Mouse (Mus musculus) midbrain, postnatal 0 days (tissue): ENCODE data around the gene Gsto2. TPM values are rescaled to one million over a fixed set of nuclear protein-coding genes. Genes with fewer than 3 reads are reported as not detected.
A peak's percentile ranks its signal among the peaks of the same experiment; 100 is the strongest.

Experiments
- ATAC-seq: fragments of 200-750 bp; cut with Nextera tagmentation; 2 replicates; pipeline ENCODE4 v1.8.0; 2017; ENCODE audit warnings: moderate number of reproducible peaks, mild to moderate bottlenecking, moderate TSS enrichment, moderate library complexity; ENCODE audit not compliant: low FRiP score
- DNase-seq: peaks from one replicate; pipeline ENCODE4 v3.0.0-alpha.2; 2015; ENCODE audit warnings: low spot score
- H3K27ac ChIP-seq: fragments of 300-500 bp; sonication (generic); 2 replicates; pipeline ENCODE4 v1.5.1; 2014; ENCODE audit warnings: low read depth, mild to moderate bottlenecking, low read length, mixed read lengths
- H3K27me3 ChIP-seq: fragments of 300-500 bp; sonication (generic); 2 replicates; pipeline ENCODE4 v1.6.1; 2014; ENCODE audit warnings: low read length, control low read depth, mixed read lengths; ENCODE audit not compliant: insufficient read depth
- H3K36me3 ChIP-seq: fragments of 300-500 bp; sonication (generic); 2 replicates; pipeline ENCODE4 v1.6.1; 2014; ENCODE audit warnings: low read length, control low read depth, mixed read lengths; ENCODE audit not compliant: insufficient read depth
- H3K4me1 ChIP-seq: fragments of 300-500 bp; sonication (generic); 2 replicates; pipeline ENCODE4 v1.6.1; 2014; ENCODE audit warnings: mild to moderate bottlenecking, control low read depth, antibody characterized with exemption, low read length, mixed read lengths; ENCODE audit not compliant: insufficient read depth
- H3K4me2 ChIP-seq: fragments of 300-500 bp; sonication (generic); 2 replicates; pipeline ENCODE4 v1.6.1; 2014; ENCODE audit warnings: low read depth, mild to moderate bottlenecking, low read length, mixed read lengths; ENCODE audit not compliant: poor library complexity, severe bottlenecking
- H3K4me3 ChIP-seq: fragments of 300-500 bp; sonication (generic); 2 replicates; pipeline ENCODE4 v1.5.1; 2014; ENCODE audit warnings: low read depth, mild to moderate bottlenecking, low read length, moderate library complexity
- H3K9ac ChIP-seq: fragments of 300-500 bp; sonication (generic); replicated peaks from 2 replicates; pipeline ENCODE4 v1.6.1; 2014; ENCODE audit warnings: mild to moderate bottlenecking, low read length, moderate library complexity, mixed read lengths; ENCODE audit not compliant: poor library complexity, severe bottlenecking
- H3K9me3 ChIP-seq: fragments of 300-500 bp; sonication (generic); 2 replicates; pipeline ENCODE4 v1.6.1; 2016; ENCODE audit warnings: low read length, control low read depth
- CTCF ChIP-seq: IDR thresholded peaks from 2 replicates; pipeline ENCODE4 v1.5.1; 2016; ENCODE audit warnings: antibody characterized with exemption, mild to moderate bottlenecking
- WGBS: fragments of 180-500 bp; shearing (Covaris S2); extraction: QIAGEN DNeasy Blood & Tissue Kit; methylation state at CpG from one replicate; pipeline ENCODE4 v1.1.7; 2014; 5-methylcytosine and 5-hydroxymethylcytosine counted together
- polyA plus RNA-seq: library from polyadenylated mRNA; unstranded; fragments of >200 nt; fragmentation: Nextera tagmentation; extraction: Ambion mirVana; gene quantifications from 2 replicates; pipeline ENCODE4 v1.2.1, GENCODE M21; 2015
- total RNA-seq: library from RNA; depleted of rRNA; stranded (reverse); fragments of >200 nt; gene quantifications from 2 replicates; pipeline ENCODE4 v1.2.3, GENCODE M21; 2014

Gsto2 gene
- total and polyA plus RNA-seq, 2 experiments from 2014 or later, result 0.16 to 1.1 TPM

GRCm38 (mm10) chr19:47917396-47917795 lies 52.1 kb downstream of the Gsto2 start:
- Histone ChIP-seq H3K9me3 (no peaks in the 10 kb centered on the region), H3K27ac (no peak overlapping the region), H3K4me3 (no peak overlapping the region), H3K4me1 (peaks cover 2% of the 10 kb centered on the region; the same call in 1 of the 2 replicates), H3K4me2 (peak overlapping the region; percentile 95), H3K9ac (0 out of 2 replicates have a peak overlapping the region, but pooled peaks have one; percentile 10), H3K36me3 (no peaks in the 10 kb centered on the region), H3K27me3 (no peaks in the 10 kb centered on the region)
- TF ChIP-seq CTCF, result no peak
- WGBS, result 19% methylated on average over 4 of the region's 4 CpGs
- no peak for ATAC-seq
- DNase-seq, result no peak

GRCm38 (mm10) chr19:47918016-47918415 lies 52.7 kb downstream of the Gsto2 start:
- ATAC-seq, result no peak
- Histone ChIP-seq H3K36me3 (no peaks in the 10 kb centered on the region), H3K4me1 (peaks cover 2% of the 10 kb centered on the region; the same call in 1 of the 2 replicates), H3K4me3 (peak overlapping the region; percentile 75), H3K9ac (no peak overlapping the region), H3K27ac (no peak overlapping the region), H3K9me3 (no peaks in the 10 kb centered on the region), H3K4me2 (peak overlapping the region; percentile 95), H3K27me3 (no peaks in the 10 kb centered on the region)
- DNase-seq, result no peak
- no peak for TF ChIP-seq CTCF
- 16% methylated on average over 9 of the region's 9 CpGs for WGBS

- peaks cover 2% of the 10 kb centered on the region; the same call in 1 of the 2 replicates for H3K4me1 ChIP-seq
These were observed 53.2 kb downstream of the Gsto2 start for GRCm38 (mm10) chr19:47918455-47919101.

GRCm38 (mm10) chr19:47919126-47919965 lies 54.0 kb downstream of the Gsto2 start, which contains the start of the genes Cfap43 and Itprip:
Gene Cfap43, minus strand, starts transcription at chr19:47919287.
Gene Itprip, minus strand, starts transcription at chr19:47919299.
- no peaks in the 10 kb centered on the region for H3K36me3 ChIP-seq
- no peaks in the 10 kb centered on the region for H3K9me3 ChIP-seq
- peak within 1 kb of the TSS; percentile 73 for H3K9ac ChIP-seq
- peak; percentile 67 for TF ChIP-seq CTCF
- peak within 1 kb of the TSS; percentile 95 for H3K4me2 ChIP-seq
- DNase-seq, result peak; percentile 84
- H3K27me3 ChIP-seq, result no peaks in the 10 kb centered on the region
- H3K27ac ChIP-seq, result peak within 1 kb of the TSS; percentile 63; the same call in 1 of the 2 replicates
- WGBS, result under 1% methylated on average over 48 of the region's 48 CpGs
- peaks cover 2% of the 10 kb centered on the region; the same call in 1 of the 2 replicates for H3K4me1 ChIP-seq
- ATAC-seq, result peak; percentile 45
- peak within 1 kb of the TSS; percentile 75 for H3K4me3 ChIP-seq

More at GRCm38 (mm10) chr19:47918455-47919101, 53.2 kb downstream of the Gsto2 start:
- TF ChIP-seq CTCF, result no peak
- no peaks in the 10 kb centered on the region for H3K27me3 ChIP-seq
- H3K9ac ChIP-seq, result peak overlapping the region; percentile 73
- WGBS, result 1% methylated on average over 26 of the region's 29 CpGs
- no peaks in the 10 kb centered on the region for H3K36me3 ChIP-seq
- H3K4me3 ChIP-seq, result peak overlapping the region; percentile 75
- H3K9me3 ChIP-seq, result no peaks in the 10 kb centered on the region
- ATAC-seq (peak; percentile 45), DNase-seq (no peak)
- H3K27ac ChIP-seq, result no peak overlapping the region
- peak overlapping the region; percentile 95 for H3K4me2 ChIP-seq

- H3K27me3 ChIP-seq, result no peaks in the 10 kb centered on the region
- TF ChIP-seq CTCF, result no peak
- peak overlapping the region; percentile 75 for H3K4me3 ChIP-seq
- no peaks in the 10 kb centered on the region for H3K9me3 ChIP-seq
- peaks cover 2% of the 10 kb centered on the region; the same call in 1 of the 2 replicates for H3K4me1 ChIP-seq
- H3K9ac ChIP-seq, result no peak overlapping the region
- DNase-seq (no peak), ATAC-seq (no peak)
- peak overlapping the region; percentile 95 for H3K4me2 ChIP-seq
- WGBS, result 4% methylated on average over 8 of the region's 8 CpGs
- H3K27ac ChIP-seq, result no peak overlapping the region
- no peaks in the 10 kb centered on the region for H3K36me3 ChIP-seq
These were observed 54.6 kb downstream of the Gsto2 start for GRCm38 (mm10) chr19:47919966-47920375.
